Mouse (Mus musculus) splenic B cell, adult 2 months (primary cell): ENCODE results near the gene Pla2g10.
"Not testable (repeated sequence)": the region's sequence is repeated elsewhere in the genome, so short reads cannot be mapped to it uniquely, and the experiment has no call there.

Experiments
- DNase-seq: peaks from one replicate; pipeline ENCODE4 v3.0.0-alpha.2; 2011; ENCODE audit warnings: low read depth, low spot score
- H3K27me3 ChIP-seq: 2 replicates; pipeline ENCODE4 v1.6.1; 2012; ENCODE audit warnings: mild to moderate bottlenecking, low read length, moderate library complexity, mixed read lengths; ENCODE audit not compliant: control insufficient read depth, poor library complexity, insufficient read depth, severe bottlenecking
- H3K36me3 ChIP-seq: 2 replicates; pipeline ENCODE4 v1.6.1; 2012; ENCODE audit warnings: mild to moderate bottlenecking, low read length, moderate library complexity, mixed read lengths; ENCODE audit not compliant: control insufficient read depth, poor library complexity, insufficient read depth, severe bottlenecking

The Pla2g10 gene

DNA sequence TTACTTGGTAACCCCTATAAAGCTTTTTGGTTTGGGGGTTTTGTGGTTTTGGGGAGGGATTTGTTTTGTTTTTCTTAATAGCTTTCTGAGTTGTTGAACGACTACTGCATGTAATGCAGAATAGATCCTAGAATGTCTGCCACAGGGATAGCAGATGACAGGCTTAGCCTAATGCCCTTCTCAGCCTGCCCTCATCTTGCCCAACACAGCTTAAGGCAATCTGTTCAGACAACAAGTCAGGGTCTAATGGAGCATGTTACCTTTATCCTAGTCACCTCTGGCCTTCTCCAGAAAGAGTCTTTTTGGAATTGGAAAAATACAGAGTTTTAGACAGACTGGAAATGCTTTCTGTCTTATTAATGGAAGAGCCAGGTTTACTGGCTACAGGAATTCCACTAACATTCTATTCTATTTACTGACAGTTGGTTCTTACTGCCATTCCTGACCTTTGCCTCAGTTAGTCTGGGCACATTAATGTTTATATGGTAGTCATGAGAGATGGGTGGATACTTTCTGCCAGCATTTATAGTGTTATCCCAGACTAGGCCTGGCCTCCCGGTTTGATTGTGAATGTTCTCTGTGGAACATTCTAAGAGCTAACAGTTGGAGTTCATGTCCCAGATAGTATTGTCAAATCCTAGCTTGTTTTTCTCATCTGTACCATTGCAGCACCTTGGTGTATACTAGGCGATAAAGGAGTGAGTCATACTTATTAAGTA, 52.0 kb downstream of the Pla2g10 start:
- Histone ChIP-seq H3K36me3 (peaks cover 9% of the 10 kb centered on the region), H3K27me3 (no peaks in the 10 kb centered on the region)
- DNase-seq, result no peak

DNA sequence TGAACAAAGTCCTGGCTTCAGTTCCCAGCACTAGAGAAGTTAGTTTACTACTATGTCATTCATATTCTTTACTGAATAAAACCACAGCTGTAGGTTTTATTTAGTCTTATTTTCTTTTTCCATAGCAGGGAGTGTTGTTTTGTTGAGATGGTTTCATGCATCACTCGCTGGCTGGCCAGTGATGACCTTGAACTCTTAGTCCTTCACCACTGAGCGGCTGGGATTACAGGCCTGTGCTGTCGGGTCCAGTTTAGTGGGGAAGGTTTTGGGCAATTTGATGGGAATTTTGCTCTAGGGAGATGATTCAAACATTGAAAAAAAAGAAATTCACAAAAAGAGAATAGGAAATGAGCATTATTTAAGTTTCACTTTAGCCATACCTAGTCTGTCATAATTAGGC, 56.3 kb downstream of the Pla2g10 start:
- H3K27me3 ChIP-seq, result no peaks in the 10 kb centered on the region
- no peak for DNase-seq
- H3K36me3 ChIP-seq, result peaks cover 9% of the 10 kb centered on the region

DNA sequence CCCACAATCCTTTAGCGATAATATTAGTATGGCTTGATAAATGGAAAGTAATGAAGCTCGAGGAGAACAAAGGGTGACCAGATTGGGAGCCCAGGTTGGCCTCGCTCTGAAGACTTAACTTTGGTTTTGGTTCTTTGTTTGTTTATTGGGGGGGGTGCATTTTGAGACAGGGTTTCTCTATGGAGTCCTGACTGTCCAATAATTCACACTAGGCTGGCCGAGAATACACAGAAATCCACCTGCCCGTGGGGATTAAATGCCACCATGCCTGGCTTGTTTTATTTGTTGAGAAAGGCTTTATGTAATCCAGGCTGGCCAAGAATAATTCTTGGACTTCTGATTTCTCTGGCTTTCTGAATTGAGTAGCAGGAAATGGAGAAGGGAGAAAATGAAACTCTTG, 57.7 kb downstream of the Pla2g10 start:
- Histone ChIP-seq H3K27me3 (no peaks in the 10 kb centered on the region), H3K36me3 (peaks cover 7% of the 10 kb centered on the region)
- DNase-seq, result no peak

DNA sequence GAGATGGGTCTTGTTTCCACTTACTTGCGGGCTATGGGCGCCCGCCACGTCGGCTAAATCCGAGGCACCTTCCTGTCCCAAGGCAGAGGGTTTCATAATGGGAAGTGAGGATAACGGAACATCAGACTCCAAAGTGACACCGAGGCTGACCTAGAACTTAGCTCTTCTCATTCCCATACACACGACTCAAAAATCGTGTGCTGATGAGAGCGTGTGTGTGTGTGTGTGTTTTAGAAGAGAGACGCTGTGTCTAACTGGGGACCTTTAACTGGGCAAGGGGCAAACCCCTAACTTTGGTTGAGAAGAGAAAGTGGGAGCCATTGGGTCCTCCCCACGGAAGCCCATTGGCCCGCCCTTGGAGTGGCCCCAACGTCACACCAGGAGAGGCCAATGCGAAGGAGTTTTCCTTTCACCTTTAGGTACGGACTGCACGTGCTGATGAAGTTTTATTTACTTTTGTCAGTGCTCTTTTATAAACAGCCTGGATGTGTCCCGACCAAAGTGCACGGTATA, 58.3 kb downstream of the Pla2g10 start:
- DNase-seq, result peak; percentile 80
- Histone ChIP-seq H3K27me3 (no peaks in the 10 kb centered on the region), H3K36me3 (peaks cover 3% of the 10 kb centered on the region; the same call in 1 of the 2 replicates)

DNA sequence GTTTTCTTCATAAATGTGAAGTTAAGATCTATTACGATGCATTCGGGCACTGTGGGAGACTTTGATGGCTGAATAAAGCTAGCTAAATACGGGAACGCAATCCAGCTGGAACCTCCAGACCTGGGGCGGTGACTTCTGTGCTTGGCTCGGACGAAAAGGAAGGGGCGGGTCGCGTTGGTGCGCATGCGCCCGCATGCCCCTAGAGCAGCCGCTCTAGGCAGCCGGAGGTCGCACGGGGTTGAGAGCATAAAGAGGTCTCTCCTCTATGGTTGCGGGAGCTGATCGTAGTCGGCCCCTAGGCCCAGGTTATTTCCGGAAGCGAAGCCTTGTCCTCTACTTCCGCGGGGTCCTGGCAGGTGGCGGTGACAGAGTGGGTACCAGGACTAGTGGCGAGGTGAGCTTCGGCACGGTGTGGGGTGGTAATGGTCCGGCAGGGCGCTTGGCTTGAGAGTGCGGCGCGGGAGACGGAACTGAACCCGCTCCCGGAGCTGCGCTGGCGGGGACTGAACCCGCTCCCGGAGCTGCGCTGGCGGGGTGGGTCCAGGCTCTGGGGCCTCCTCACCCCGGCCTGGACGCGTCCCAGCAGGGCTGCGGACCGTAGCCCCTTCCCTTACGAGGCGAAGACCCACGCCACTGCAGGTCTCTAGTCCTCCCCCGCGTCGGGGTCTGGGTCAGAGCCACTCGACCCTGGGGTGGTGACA, 58.9 kb downstream of the Pla2g10 start, which contains the start of the genes Bfar and 3110001I22Rik:
Bfar (plus strand) TSS at position 174 of the 701 bp plus-strand sequence.
3110001I22Rik (plus strand) TSS at position 245 of the 701 bp plus-strand sequence.
- peaks cover 1% of the 10 kb centered on the region; the same call in 1 of the 2 replicates for H3K36me3 ChIP-seq
- peak; percentile 97 for DNase-seq
- no peaks in the 10 kb centered on the region for H3K27me3 ChIP-seq

DNA sequence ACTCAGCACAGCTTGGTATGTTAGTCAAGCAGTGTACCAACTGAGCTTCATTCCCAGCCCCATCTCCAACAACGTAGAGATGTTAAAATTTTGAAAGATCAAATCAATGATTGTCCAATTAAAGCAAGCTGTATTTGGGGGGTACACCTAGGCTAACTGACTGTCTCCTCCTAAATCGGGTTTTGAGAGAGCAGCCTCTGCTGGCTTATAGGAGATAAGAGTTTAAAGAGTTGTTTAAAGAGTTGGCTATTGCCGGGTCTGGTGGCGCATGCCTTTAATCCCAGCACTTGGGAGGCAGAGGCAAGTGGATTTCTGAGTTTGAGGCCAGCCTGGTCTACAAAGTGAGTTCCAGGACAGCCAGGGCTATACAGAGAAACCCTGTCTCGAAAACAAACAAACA, 59.9 kb downstream of the Pla2g10 start:
- DNase-seq, H3K36me3 ChIP-seq, H3K27me3 ChIP-seq: not testable (repeated sequence)

DNA sequence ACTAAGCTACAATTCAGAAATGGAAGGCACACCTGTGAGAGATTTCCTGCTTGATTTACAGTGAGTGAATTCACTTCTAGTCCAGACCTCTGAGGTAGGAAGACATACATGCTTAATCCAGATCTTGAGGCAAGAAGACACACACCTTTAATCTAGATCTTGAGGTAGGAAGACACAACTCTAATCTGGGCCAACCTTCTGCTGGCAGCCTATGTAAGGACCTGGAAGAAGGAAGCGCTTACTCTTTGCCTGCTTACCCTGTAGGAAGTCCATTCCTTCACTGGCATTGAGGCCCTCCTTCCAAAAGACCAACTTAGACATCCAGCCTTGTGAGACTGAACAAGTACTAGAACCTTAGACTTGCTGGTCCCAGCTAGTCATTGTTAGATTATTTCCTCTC, 61.5 kb downstream of the Pla2g10 start:
- Histone ChIP-seq H3K36me3 (no peaks in the 10 kb centered on the region), H3K27me3 (no peaks in the 10 kb centered on the region)
- DNase-seq, result no peak

GRCm38 (mm10) chr16:13668402-13669108, 62.2 kb downstream of the Pla2g10 start:
- no peak for DNase-seq
- no peaks in the 10 kb centered on the region for H3K36me3 ChIP-seq

GRCm38 (mm10) chr16:13667878-13668343, 62.9 kb downstream of the Pla2g10 start, which contains the start of gene Parn:
Parn (minus strand) TSS chr16:13668170.
- Histone ChIP-seq H3K27me3 (no peaks in the 10 kb centered on the region), H3K36me3 (no peaks in the 10 kb centered on the region)
- DNase-seq, result peak; percentile 96

More at GRCm38 (mm10) chr16:13668402-13669108, 62.2 kb downstream of the Pla2g10 start:
- no peaks in the 10 kb centered on the region for H3K27me3 ChIP-seq
